Comparison of ENCODE assay signal across 7 mouse cellular contexts in the genomic region with DNA sequence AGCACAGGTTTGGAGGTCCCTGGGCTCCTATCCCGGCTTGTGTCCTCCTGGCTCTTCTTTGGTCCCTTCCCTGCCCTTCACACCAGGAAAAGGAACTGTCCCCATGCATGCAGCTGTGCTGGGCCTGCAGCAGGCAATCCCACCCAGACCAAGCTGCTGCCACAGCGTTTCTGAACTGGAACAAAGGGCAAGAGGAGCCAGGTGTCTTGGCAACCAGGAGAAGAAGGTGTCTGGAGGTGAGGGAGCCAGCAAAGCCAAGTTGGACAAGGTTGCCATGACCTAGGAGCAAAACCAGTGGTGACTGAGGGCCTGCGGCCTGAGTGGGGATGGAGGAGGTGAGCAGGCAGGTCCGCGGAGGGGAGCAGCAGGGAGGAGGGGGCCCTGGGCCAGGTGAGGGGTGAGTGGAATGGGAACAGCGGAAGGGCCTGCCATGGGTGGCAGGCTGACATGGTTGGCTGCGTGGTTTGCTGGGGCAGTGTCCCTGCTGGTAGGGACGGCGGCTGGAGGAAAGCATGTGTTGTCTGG. TPM values are rescaled to one million over a fixed set of nuclear protein-coding genes. Genes with fewer than 3 reads are reported as not detected.
DNase-seq lines count a peak whose midpoint lies in the region; ATAC-seq and TF ChIP-seq lines count a peak whose summit lies in the region.

TSS of gene Gpx4 (plus strand) at position 126 of the 525 bp plus-strand sequence.

- H3K9me3 ChIP-seq in neural tube, embryonic 14.5 days (ENCODE audit: control insufficient read depth, low read length), result no peaks in the 10 kb centered on the region

- H3K4me2 ChIP-seq in neural tube, embryonic 14.5 days (ENCODE audit: low read depth, low read length), result no peak within 1 kb of the TSS

- intact Hi-C loops in heart, postnatal 36 days (cut with DNase I), result no loop called here
- intact Hi-C loops in left cerebral cortex, postnatal 4 days (cut with DNase I), result no loop called here

- no peaks in the 10 kb centered on the region for H3K36me3 ChIP-seq in thymus, adult 2 months (ENCODE audit: control insufficient read depth, insufficient read depth, low read length)
- H3K36me3 ChIP-seq in neural tube, embryonic 14.5 days (ENCODE audit: control insufficient read depth, insufficient read depth, low read length), result no peaks in the 10 kb centered on the region

- no peak within 1 kb of the TSS for H3K9ac ChIP-seq in neural tube, embryonic 14.5 days (replicated peaks; ENCODE audit: low read depth, low read length)

- DNase-seq in thymus, adult 2 months, result no peak
- no peak for DNase-seq in thymus, postnatal 25 days
- no peak for DNase-seq in heart, postnatal 36 days
- DNase-seq in left cerebral cortex, postnatal 4 days, result no peak
- DNase-seq in cerebellum, adult 8-10 months, result no peak

- WGBS in thymus, adult 2 months, result 87% methylated on average over 9 of the region's 9 CpGs
- WGBS in neural tube, embryonic 14.5 days, result 37% methylated on average over 9 of the region's 9 CpGs

- H3K4me3 ChIP-seq in thymus, adult 2 months (ENCODE audit: control insufficient read depth, insufficient read depth, low read length), result no peak within 1 kb of the TSS
- no peak within 1 kb of the TSS for H3K4me3 ChIP-seq in neural tube, embryonic 14.5 days (ENCODE audit: low read depth, low read length)

- no peaks in the 10 kb centered on the region for H3K27me3 ChIP-seq in thymus, adult 2 months (ENCODE audit: control insufficient read depth, insufficient read depth, low read length)
- H3K27me3 ChIP-seq in neural tube, embryonic 14.5 days (ENCODE audit: control insufficient read depth, insufficient read depth, low read length), result no peaks in the 10 kb centered on the region; the same call in 1 of the 2 replicates

- TF ChIP-seq POLR2A in thymus, adult 2 months (IDR thresholded peaks at IDR 0.05; ENCODE audit: control insufficient read depth, extremely low read depth, insufficient read depth, low read length, poor library complexity), result no peak

- no peak within 1 kb of the TSS for H3K27ac ChIP-seq in thymus, adult 2 months (ENCODE audit: control insufficient read depth, insufficient read depth, low read length)
- H3K27ac ChIP-seq in neural tube, embryonic 14.5 days (ENCODE audit: low read depth, low read length), result no peak within 1 kb of the TSS

- no peak for ATAC-seq in erythroid progenitor cell, adult 5-6 weeks (replicated peaks; ENCODE audit: low FRiP score, poor library complexity, severe bottlenecking)
- no peak for ATAC-seq in neural tube, embryonic 14.5 days (ENCODE audit: low read depth)

- no peak for TF ChIP-seq CTCF in thymus, adult 2 months (IDR thresholded peaks at IDR 0.05; ENCODE audit: borderline replicate concordance, control insufficient read depth, extremely low read depth, insufficient read depth, low read length, poor library complexity)

- H3K4me1 ChIP-seq in thymus, adult 2 months (replicated peaks; ENCODE audit: control insufficient read depth, insufficient read depth, low read length), result peaks cover 12% of the 10 kb centered on the region
- no peaks in the 10 kb centered on the region for H3K4me1 ChIP-seq in neural tube, embryonic 14.5 days (ENCODE audit: control insufficient read depth, insufficient read depth, low read length)

RNA-seq across cellular contexts. Expression of gene Gpx4, which starts in this region (rescaled TPM):
- polyA plus RNA-seq in thymus, adult 2 months (2012; rRNA removed), result 517 and 598 TPM in 2 replicates
- 371 and 490 TPM in 2 replicates for total RNA-seq in erythroid progenitor cell, adult 5-6 weeks (2015; ENCODE audit: low replicate concordance)
- 239 and 372 TPM in 2 replicates for total RNA-seq in erythroid progenitor cell, adult 5-6 weeks (2017; ENCODE audit: low replicate concordance)
- total RNA-seq in heart, postnatal 36 days (2021), result 100 to 1,000 TPM; 863 to 871 TPM
- total RNA-seq in left cerebral cortex, postnatal 4 days (2021), result 100 to 1,000 TPM; 311 to 347 TPM
- polyA plus RNA-seq in neural tube, embryonic 14.5 days (2014; fragmentation: Nextera tagmentation; extraction: Ambion mirVana), result 512 and 546 TPM in 2 replicates
